Mouse (Mus musculus) heart, embryonic 10.5 days (tissue): ENCODE data around the gene Ube2i. TPM values are rescaled to one million over a fixed set of nuclear protein-coding genes. Genes with fewer than 3 reads are reported as not detected.
A peak's percentile ranks its signal among the peaks of the same experiment; 100 is the strongest.
"Not testable (repeated sequence)": the region's sequence is repeated elsewhere in the genome, so short reads cannot be mapped to it uniquely, and the experiment has no call there.

Experiments used
- DNase-seq: peaks from one replicate; pipeline ENCODE4 v3.0.0-alpha.2; 2017; ENCODE audit warnings: low spot score
- H3K27ac ChIP-seq: fragments of 300-500 bp; sonication (generic); 2 replicates; pipeline ENCODE4 v1.5.1; 2016; ENCODE audit warnings: mild to moderate bottlenecking
- H3K27me3 ChIP-seq: fragments of 300-500 bp; sonication (generic); 2 replicates; pipeline ENCODE4 v1.6.1; 2016; ENCODE audit warnings: mild to moderate bottlenecking; ENCODE audit not compliant: poor library complexity, insufficient read depth, severe bottlenecking
- H3K36me3 ChIP-seq: fragments of 300-500 bp; sonication (generic); 2 replicates; pipeline ENCODE4 v1.6.1; 2016; ENCODE audit warnings: mild to moderate bottlenecking, moderate library complexity
- H3K4me1 ChIP-seq: fragments of 300-500 bp; sonication (generic); 2 replicates; pipeline ENCODE4 v1.6.1; 2016; ENCODE audit warnings: mild to moderate bottlenecking
- H3K4me3 ChIP-seq: fragments of 300-500 bp; sonication (generic); 2 replicates; pipeline ENCODE4 v1.5.1; 2016; ENCODE audit warnings: mild to moderate bottlenecking, moderate library complexity
- H3K9me3 ChIP-seq: fragments of 300-500 bp; sonication (generic); 2 replicates; pipeline ENCODE4 v1.6.1; 2016; ENCODE audit warnings: mild to moderate bottlenecking, moderate library complexity
- WGBS: fragments of 180-500 bp; shearing (Covaris S2); methylation state at CpG from one replicate; pipeline ENCODE4 v1.1.7; 2016; 5-methylcytosine and 5-hydroxymethylcytosine counted together
- polyA plus RNA-seq: library from polyadenylated mRNA; unstranded; fragments of >200 nt; fragmentation: Nextera tagmentation; extraction: Ambion mirVana; gene quantifications from 2 replicates; pipeline ENCODE4 v1.2.1, GENCODE M21; 2016

The Ube2i gene
- polyA plus RNA-seq, 1 experiment from 2014 or later, result 716 TPM

DNA sequence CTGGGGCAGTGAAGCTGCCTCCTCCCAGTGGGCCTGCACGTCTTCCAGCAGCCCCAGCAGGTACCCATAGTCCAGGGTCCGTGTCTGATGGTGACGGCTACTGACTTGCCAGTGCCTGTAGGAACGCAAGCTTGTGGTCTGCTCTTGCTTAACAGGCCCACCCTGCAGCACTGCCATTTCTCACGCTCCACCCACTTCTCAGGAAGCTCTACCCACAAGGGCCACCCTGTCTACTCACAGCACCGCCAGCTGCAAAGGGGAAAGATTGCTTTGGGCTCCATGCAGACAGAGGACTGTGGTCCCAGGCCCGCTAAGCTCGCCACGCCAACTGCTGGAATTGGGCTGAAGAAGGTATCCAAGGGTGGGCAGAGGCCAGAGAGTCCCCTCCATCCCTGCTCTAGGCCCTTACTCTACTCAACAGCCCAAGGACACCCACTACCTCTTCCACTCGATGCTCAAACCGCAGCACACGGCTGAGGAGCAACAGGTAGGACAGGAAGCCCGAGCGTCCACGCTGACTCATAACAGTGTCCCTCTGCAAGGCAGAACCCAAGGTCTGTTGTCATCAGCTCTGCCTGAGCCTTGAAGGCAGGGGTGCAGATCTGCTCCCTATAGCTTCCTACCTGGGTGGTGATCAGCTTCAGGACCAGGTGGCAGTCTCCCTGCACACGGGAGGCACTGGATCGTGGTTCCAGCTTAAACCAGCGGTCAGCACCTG, 26.2 kb downstream of the Ube2i start:
- no peaks in the 10 kb centered on the region for H3K9me3 ChIP-seq
- no peak for DNase-seq
- peaks cover 25% of the 10 kb centered on the region for H3K36me3 ChIP-seq
- WGBS, result 70% methylated on average over 18 of the region's 18 CpGs
- H3K27me3 ChIP-seq, result peaks cover 68% of the 10 kb centered on the region
- H3K4me1 ChIP-seq, result peaks cover 5% of the 10 kb centered on the region; the same call in 1 of the 2 replicates
- H3K4me3 ChIP-seq, result no peak overlapping the region
- no peak overlapping the region for H3K27ac ChIP-seq

DNA sequence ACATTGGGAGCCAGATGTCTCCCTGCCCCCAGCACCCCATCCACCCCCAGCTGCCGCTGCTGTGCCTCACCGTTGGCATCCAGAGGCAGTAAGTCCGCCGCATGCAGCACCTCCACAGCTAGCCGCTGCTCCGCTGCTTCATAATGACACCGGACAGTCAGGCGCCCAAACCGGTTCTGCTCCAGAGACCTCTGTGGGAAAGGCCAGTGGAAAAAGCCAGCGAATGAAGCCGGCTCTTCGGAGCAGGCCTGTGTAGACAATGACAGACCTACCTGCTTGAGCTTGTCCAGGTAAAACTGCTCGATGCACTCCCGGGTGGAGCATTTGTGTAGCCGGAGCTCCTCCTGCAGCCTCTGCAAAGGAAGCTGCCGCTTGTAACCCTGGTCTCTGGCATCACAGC, 30.2 kb downstream of the Ube2i start:
- no peak overlapping the region for H3K27ac ChIP-seq
- H3K36me3 ChIP-seq, result peaks cover 43% of the 10 kb centered on the region
- no peak overlapping the region for H3K4me3 ChIP-seq
- WGBS, result 81% methylated on average over 16 of the region's 16 CpGs
- peaks cover 25% of the 10 kb centered on the region for H3K4me1 ChIP-seq
- no peaks in the 10 kb centered on the region for H3K9me3 ChIP-seq
- DNase-seq, result no peak
- peaks cover 34% of the 10 kb centered on the region for H3K27me3 ChIP-seq

DNA sequence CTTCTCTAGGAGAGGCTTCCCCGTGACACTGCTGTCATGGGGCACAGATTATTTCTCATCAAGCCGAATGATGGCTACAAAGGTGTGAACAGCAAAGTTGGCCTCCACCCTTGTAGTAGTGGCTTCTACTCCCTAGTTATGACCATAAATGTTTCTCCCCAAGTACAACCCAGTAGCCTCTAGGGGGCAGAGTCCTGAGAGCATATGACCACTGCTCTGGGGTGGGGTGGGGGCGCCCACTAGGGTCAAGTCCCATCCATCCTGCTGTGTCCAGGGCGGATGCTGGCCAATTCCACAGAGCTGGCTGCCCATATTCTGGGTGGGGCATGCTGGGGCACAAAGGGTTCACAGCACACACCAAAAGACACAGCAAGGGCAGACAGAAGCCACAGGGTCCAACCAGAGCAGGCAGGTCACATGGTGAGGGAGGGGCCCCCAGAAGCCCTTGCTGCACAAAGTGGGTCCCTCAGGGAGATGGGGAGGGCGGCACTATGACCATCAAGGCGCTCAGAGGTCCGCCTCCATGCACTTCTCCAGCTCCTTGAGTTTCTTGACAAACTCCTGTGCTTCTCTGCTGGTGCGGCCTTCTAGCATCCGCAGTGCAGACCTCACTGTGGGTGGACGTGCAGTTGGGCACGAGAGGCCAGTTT, 31.2 kb downstream of the Ube2i start:
- Histone ChIP-seq H3K9me3 (no peaks in the 10 kb centered on the region), H3K27ac (no peak overlapping the region), H3K36me3 (peaks cover 43% of the 10 kb centered on the region), H3K27me3 (peaks cover 24% of the 10 kb centered on the region), H3K4me1 (peaks cover 29% of the 10 kb centered on the region), H3K4me3 (no peak overlapping the region; the same call in 1 of the 2 replicates)
- DNase-seq, result no peak
- 84% methylated on average over 11 of the region's 11 CpGs for WGBS

DNA sequence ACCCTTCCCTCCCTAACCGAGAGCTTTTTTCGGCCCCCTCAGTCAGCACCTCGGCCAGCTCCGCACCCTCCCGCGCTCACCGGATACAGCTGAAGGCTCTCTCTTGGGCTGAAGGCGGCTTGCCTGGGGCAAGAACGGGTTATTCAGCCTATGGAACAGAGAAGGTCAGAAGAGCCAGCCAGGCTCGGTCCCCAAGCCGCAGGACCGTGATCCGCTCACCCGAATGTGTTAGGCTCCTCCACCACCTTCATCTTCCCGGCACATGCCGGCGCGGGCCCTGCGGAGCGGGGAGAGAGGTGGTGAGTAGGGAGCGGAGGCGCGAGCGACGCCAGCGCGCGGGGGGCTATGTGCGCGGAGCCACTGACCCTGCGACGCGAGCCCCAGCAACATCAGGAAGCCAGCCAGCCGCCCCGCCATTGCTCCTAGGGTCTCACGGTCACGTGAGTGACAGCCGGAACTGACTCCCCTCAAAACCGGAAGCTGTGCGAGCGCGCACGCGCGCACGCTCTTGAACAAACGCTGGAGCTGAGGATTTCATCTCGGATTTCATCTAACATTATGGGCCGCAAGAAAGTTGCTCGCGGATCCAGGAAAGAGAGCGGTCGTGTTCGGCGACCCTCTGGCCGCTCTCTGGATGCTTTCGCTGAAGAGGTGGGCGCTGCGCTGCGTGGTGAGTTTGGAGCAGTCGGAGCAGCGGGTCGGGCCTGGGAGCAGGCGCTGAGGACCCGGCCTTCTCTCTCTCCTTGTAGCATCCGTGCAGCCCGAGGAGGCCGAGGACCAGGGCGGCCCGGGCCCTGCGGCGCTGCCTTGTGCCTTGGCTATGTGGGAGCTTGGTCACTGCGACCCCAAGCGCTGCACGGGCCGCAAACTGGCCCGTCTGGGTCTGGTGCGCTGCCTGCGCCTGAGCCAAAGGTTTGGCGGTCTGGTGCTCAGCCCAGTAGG, 34.5 kb downstream of the Ube2i start, which contains the start of the genes Gnptg and Tsr3:
Gene Gnptg (minus strand): TSS at position 430 of the 942 bp plus-strand sequence.
Gene Tsr3 (plus strand): TSS at position 476 of the 942 bp plus-strand sequence.
- Histone ChIP-seq H3K4me1 (peaks cover 29% of the 10 kb centered on the region), H3K36me3 (peaks cover 60% of the 10 kb centered on the region), H3K4me3 (peak within 1 kb of the TSS; percentile 99), H3K27ac (peak within 1 kb of the TSS; percentile 93), H3K27me3 (no peaks in the 10 kb centered on the region), H3K9me3 (no peaks in the 10 kb centered on the region)
- under 1% methylated on average over 80 of the region's 80 CpGs for WGBS
- peak; percentile 95 for DNase-seq

DNA sequence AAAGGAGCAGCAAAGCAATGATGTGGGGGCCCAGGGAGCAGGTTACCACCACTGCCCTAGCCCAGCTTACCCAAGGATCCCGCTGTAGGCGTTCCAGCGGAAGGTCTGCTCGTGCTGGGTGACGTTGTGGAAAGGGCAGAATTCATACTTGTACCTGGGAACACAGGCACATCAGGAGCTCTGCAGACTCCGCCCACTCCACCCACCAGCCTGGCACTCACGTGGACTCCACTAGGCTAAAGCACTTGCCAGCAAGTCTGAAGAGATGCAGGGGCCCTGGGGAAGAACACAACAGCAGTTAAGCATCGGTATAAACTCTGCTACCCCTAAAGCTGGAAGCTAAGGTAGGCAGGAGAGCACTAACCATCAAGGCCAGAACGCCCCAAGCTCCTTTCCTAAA, 38.8 kb downstream of the Ube2i start:
- H3K36me3 ChIP-seq, result peaks cover 40% of the 10 kb centered on the region
- no peaks in the 10 kb centered on the region for H3K9me3 ChIP-seq
- no peak overlapping the region for H3K27ac ChIP-seq
- no peak for DNase-seq
- H3K27me3 ChIP-seq, result no peaks in the 10 kb centered on the region
- no peak overlapping the region for H3K4me3 ChIP-seq
- peaks cover 12% of the 10 kb centered on the region for H3K4me1 ChIP-seq
- WGBS, result 81% methylated on average over 9 of the region's 9 CpGs

DNA sequence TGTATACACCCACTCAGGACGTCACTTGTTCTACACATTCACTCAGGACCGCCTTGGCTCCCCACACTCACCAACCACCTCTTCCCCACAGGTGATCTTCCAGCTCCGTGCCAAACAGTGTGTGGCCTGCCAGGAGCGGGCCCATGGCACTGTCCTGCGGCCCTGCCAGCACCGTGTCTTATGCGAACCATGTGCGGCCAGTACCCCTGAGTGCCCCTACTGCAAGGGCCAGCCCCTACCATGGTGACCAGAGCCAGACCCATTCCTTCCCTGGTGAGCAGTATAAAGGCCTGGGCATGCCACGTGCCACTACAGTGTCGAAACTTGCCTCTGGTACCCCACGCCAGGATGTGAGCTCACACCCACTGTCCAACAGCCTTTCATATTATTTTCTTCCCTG, 42.8 kb downstream of the Ube2i start:
- H3K9me3 ChIP-seq, H3K27me3 ChIP-seq, H3K4me1 ChIP-seq, DNase-seq, H3K27ac ChIP-seq, H3K4me3 ChIP-seq: not testable (repeated sequence)
- 92% methylated on average over 8 of the region's 11 CpGs for WGBS
- H3K36me3 ChIP-seq, result peaks cover 63% of the 10 kb centered on the region

DNA sequence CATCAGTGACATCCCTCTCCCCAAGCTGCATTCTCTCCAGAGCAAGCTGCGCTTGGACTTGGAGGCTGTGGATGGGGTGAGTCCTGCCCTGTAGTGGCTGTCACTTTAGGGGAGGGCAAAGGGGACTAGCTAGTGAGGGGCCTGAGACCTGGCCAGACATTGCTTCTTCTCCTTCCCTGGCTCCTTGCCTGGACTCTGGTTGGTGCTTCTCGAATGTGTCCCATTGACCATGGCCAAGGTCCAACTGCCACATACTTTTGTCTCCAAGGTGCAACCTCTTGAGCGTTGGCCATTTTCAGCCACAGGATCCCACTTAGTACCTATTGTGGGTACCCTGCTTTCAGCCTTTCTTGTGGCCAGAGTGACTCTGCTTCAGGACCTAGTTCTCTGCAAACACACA, 43.7 kb downstream of the Ube2i start:
- no peak for DNase-seq
- H3K4me3 ChIP-seq, result no peak overlapping the region
- H3K27me3 ChIP-seq, result no peaks in the 10 kb centered on the region
- no peaks in the 10 kb centered on the region for H3K9me3 ChIP-seq
- peaks cover 60% of the 10 kb centered on the region for H3K36me3 ChIP-seq
- H3K4me1 ChIP-seq, result 0 out of 2 replicates have a peak, but pooled peaks cover 5% of the 10 kb centered on the region
- no peak overlapping the region for H3K27ac ChIP-seq
- WGBS, result 98% methylated on average over 3 of the region's 3 CpGs

DNA sequence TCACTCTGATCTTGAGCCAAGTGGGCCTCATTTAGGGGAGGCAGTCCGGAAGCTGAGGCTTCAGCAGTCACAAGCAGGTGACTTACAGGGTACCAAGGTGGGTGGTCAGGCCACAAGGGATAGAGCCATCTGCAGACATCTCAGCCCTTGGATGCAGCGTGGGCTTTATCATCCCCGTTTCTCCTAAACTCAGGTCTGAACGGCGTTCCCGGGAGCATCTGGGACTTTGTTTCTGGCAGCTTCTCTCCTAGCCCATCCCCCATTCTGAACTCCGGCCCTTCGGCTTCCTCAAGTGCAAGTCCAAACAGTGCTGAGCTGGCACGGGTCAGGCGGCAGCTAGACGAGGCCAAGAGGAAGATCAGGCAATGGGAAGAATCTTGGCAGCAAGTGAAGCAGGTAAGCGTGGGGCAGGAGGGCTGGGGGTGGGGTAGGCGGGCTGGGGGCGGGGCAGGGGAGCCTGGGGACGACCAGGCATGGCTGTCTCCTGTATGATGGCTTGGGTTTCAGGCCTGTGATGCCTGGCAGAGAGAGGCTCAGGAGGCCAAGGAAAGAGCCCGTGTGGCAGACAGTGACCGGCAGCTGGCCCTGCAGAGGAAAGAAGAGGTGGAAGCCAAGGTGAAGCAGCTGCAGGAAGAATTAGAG, 44.3 kb downstream of the Ube2i start:
- DNase-seq, H3K4me3 ChIP-seq, H3K9me3 ChIP-seq, H3K4me1 ChIP-seq, H3K27ac ChIP-seq, H3K27me3 ChIP-seq: not testable (repeated sequence)
- H3K36me3 ChIP-seq, result peaks cover 55% of the 10 kb centered on the region
- 79% methylated on average over 17 of the region's 17 CpGs for WGBS

DNA sequence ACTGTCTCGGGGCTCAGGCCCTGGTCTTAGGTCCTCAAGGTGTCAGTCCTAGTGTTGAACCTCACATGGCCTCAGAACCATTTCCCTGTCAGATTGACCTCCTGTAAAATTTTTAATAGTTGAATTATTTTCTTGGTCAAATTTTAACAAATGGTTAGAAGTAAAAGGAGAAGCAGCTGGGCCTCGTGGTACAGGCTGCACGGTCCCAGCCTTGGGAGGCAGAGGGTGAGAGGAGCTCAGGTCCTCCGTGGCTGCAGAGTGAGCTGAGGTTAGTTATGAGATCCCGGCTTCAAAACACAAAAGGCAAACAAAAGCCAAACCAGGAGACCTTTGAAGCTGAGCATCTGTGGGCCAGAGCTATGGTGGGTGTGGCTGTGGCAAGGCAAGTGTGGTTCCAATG, 46.4 kb downstream of the Ube2i start:
- H3K27me3 ChIP-seq, result no peaks in the 10 kb centered on the region
- peaks cover 46% of the 10 kb centered on the region for H3K36me3 ChIP-seq
- peaks cover 9% of the 10 kb centered on the region; the same call in 1 of the 2 replicates for H3K4me1 ChIP-seq
- WGBS, result 86% methylated on average over 5 of the region's 5 CpGs
- no peak overlapping the region for H3K27ac ChIP-seq
- no peaks in the 10 kb centered on the region for H3K9me3 ChIP-seq
- no peak overlapping the region for H3K4me3 ChIP-seq
- DNase-seq, result no peak

DNA sequence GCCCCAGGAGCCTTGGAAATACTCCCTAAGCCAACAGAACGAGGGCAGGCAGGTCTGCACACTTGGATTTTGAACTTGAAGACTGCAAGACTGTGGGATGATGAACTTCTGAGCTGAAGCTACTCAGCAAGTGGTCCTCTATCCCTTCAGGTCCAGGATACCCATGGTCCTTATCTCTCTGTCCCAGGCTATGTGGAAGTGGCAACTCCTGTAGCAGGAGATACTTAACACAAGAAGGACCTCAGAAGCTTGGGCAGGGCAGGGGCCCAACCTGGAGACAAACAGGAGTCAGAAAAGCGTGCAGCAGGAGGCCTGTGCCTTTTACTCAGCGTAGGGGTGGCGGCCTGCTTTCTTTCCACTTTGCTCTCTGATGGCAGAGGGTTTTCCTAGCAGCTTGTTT, 48.8 kb downstream of the Ube2i start:
- Histone ChIP-seq H3K36me3 (peaks cover 38% of the 10 kb centered on the region), H3K9me3 (no peaks in the 10 kb centered on the region), H3K4me1 (peaks cover 25% of the 10 kb centered on the region), H3K27me3 (no peaks in the 10 kb centered on the region), H3K27ac (no peak overlapping the region), H3K4me3 (no peak overlapping the region)
- whole genome bisulfite sequencing, result 80% methylated on average over 4 of the region's 4 CpGs
- no peak for DNase-seq

DNA sequence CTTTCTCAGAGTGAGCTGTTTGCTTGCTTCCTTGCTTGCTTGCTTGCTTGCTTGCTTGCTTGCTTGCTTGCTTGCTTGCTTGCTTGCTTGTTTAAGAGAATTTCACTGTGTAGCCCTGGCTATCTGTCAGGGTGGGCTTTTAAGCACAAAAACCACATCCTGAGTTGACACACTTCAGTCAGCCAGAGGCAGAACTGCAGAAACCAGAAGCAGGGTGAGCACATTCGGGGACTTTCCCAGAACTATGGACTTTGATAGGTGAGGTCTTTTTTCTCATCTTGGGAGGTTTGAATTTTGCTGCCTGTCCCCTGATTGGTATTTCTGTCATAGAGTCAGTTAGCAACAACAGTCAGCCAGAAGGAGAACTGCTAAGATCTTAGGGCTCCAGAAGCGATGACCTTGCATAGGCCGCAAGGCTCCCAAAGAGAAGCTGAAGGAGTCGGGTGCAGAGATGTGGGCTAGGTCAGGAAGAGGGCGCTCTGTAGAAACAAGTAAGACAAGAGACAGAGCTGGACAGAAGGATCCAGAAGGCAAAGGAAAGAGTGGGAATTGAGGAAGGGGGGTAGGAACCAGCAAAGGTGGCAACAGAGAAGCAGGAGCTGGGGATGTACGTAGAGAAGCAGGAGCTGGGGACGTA, 49.7 kb downstream of the Ube2i start:
- Histone ChIP-seq H3K36me3 (peaks cover 38% of the 10 kb centered on the region), H3K4me3 (peak overlapping the region; percentile 5; the same call in 1 of the 2 replicates), H3K27me3 (no peaks in the 10 kb centered on the region), H3K4me1 (peaks cover 26% of the 10 kb centered on the region), H3K9me3 (no peaks in the 10 kb centered on the region), H3K27ac (no peak overlapping the region; the same call in 1 of the 2 replicates)
- no peak for DNase-seq
- 87% methylated on average over 7 of the region's 7 CpGs for WGBS
